Mouse (Mus musculus) myocyte (in vitro differentiated cells): ENCODE data around the gene Hoxc5.

Source experiments
- CEBPB ChIP-seq: IDR thresholded peaks from 2 replicates; pipeline ENCODE4 v1.6.1; 2011; ENCODE audit warnings: mild to moderate bottlenecking, moderate library complexity; ENCODE audit not compliant: poor library complexity, insufficient read depth, severe bottlenecking
- E2F4 ChIP-seq: IDR thresholded peaks from one replicate; pipeline ENCODE4 v1.6.1; 2011; ENCODE audit warnings: mild to moderate bottlenecking, control low read depth, moderate library complexity; ENCODE audit not compliant: insufficient read depth
- MAX ChIP-seq: IDR thresholded peaks from one replicate; pipeline ENCODE4 v1.6.1; 2011; ENCODE audit warnings: low read depth, mild to moderate bottlenecking, control low read depth
- POLR2A ChIP-seq: IDR thresholded peaks from one replicate; pipeline ENCODE4 v1.6.1; 2011; ENCODE audit warnings: low read depth, mild to moderate bottlenecking, control low read depth, moderate library complexity; ENCODE audit not compliant: insufficient read length
- POLR2AphosphoS2 ChIP-seq: IDR thresholded peaks from one replicate; pipeline ENCODE4 v1.6.1; 2011; ENCODE audit warnings: low read depth, control low read depth; ENCODE audit not compliant: insufficient read length
- REST ChIP-seq: IDR thresholded peaks from one replicate; pipeline ENCODE4 v1.6.1; 2011; ENCODE audit warnings: mild to moderate bottlenecking, control low read depth, moderate library complexity; ENCODE audit not compliant: insufficient read depth, insufficient read length
- TCF12 ChIP-seq: IDR thresholded peaks from one replicate; pipeline ENCODE4 v1.6.1; 2011; ENCODE audit warnings: mild to moderate bottlenecking, control low read depth; ENCODE audit not compliant: poor library complexity, insufficient read depth, severe bottlenecking
- USF1 ChIP-seq: IDR thresholded peaks from one replicate; pipeline ENCODE4 v1.6.1; 2011; ENCODE audit warnings: low read depth, mild to moderate bottlenecking, control low read depth, moderate library complexity

GRCm38 (mm10) chr15:102970740-102971139, 3.5 kb downstream of the Hoxc5 start:
- no peak for TF ChIP-seq USF1
- TF ChIP-seq CEBPB, result no peak
- TF ChIP-seq MAX, result no peak
- TF ChIP-seq POLR2AphosphoS2, result no peak
- TF ChIP-seq POLR2A, result no peak
- no peak for TF ChIP-seq TCF12
- no peak for TF ChIP-seq REST
- TF ChIP-seq E2F4, result no peak
